ENCODE assay signal across 8 mouse cellular contexts in the genomic region with DNA sequence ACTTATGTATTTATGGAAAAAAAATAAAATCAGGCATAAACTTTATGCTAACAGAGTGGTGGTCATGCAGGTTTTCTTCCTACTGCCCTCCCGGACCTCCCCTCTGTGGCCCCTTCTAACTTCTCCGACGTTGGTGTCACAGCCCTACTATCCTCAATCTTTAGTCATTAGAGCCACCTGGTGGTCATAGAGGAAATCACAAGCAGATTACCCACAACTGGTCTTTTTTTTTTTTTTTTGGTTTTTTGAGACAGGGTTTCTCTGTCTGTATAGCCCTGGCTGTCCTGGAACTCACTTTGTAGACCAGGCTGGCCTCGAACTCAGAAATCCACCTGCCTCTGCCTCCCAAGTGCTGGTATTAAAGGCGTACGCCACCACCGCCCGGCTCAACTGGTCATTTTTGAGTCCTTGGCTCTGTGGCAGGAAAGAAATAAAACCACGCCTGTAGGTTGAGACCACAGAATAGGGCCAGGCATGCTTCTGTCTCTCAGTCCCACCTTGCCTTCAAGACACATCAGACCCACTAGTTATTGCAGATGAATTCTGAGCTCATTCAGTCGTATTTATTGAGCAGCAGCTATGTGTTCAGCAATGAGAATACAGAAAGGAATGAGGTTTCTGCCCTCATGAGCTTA. TPM values are rescaled to one million over a fixed set of nuclear protein-coding genes. Genes with fewer than 3 reads are reported as not detected.
DNase-seq lines count a peak whose midpoint lies in the region; ATAC-seq and TF ChIP-seq lines count a peak whose summit lies in the region.

No protein-coding gene starts in this region.

- no peak overlapping the region for H3K4me2 ChIP-seq in forebrain, postnatal 0 days (ENCODE audit: low read depth)
- H3K4me2 ChIP-seq in kidney, postnatal 0 days (ENCODE audit: low read length): no peak overlapping the region

- H3K4me1 ChIP-seq in forebrain, postnatal 0 days (ENCODE audit: insufficient read depth): peaks cover 4% of the 10 kb centered on the region; the same call in 1 of the 2 replicates
- no peaks in the 10 kb centered on the region for H3K4me1 ChIP-seq in kidney, postnatal 0 days (replicated peaks; ENCODE audit: insufficient read depth, low read length)
- H3K4me1 ChIP-seq in lung, adult 2 months (ENCODE audit: control insufficient read depth, insufficient read depth, low read length): 0 out of 2 replicates have a peak, but pooled peaks cover 3% of the 10 kb centered on the region

- 0 out of 2 replicates have a peak, but pooled peaks cover 4% of the 10 kb centered on the region for H3K36me3 ChIP-seq in forebrain, postnatal 0 days (ENCODE audit: insufficient read depth)
- H3K36me3 ChIP-seq in kidney, postnatal 0 days (ENCODE audit: insufficient read depth, low read length): no peaks in the 10 kb centered on the region

- H3K9ac ChIP-seq in forebrain, postnatal 0 days: no peak overlapping the region
- H3K9ac ChIP-seq in kidney, postnatal 0 days (ENCODE audit: low read depth, low read length): no peak overlapping the region

- H3K4me3 ChIP-seq in forebrain, postnatal 0 days (ENCODE audit: low read depth, low read length): no peak overlapping the region
- H3K4me3 ChIP-seq in kidney, postnatal 0 days (replicated peaks; ENCODE audit: low read depth, low read length): no peak overlapping the region
- H3K4me3 ChIP-seq in lung, adult 2 months (replicated peaks; ENCODE audit: extremely low read depth, low read depth, low read length): no peak overlapping the region

- H3K9me3 ChIP-seq in forebrain, postnatal 0 days (ENCODE audit: low read length): no peaks in the 10 kb centered on the region
- no peaks in the 10 kb centered on the region for H3K9me3 ChIP-seq in kidney, postnatal 0 days (replicated peaks; ENCODE audit: low read length)

- ATAC-seq in forebrain, postnatal 0 days: peak; percentile 27; the same call in 1 of the 2 replicates
- ATAC-seq in kidney, postnatal 0 days (replicated peaks; ENCODE audit: low FRiP score, low read depth): no peak

- H3K27me3 ChIP-seq in forebrain, postnatal 0 days (ENCODE audit: insufficient read depth, low read length): no peaks in the 10 kb centered on the region
- no peaks in the 10 kb centered on the region for H3K27me3 ChIP-seq in kidney, postnatal 0 days (ENCODE audit: insufficient read depth, low read length)

- no peak overlapping the region for H3K27ac ChIP-seq in forebrain, postnatal 0 days (ENCODE audit: low read depth, low read length)
- no peak overlapping the region for H3K27ac ChIP-seq in kidney, postnatal 0 days

- DNase-seq in adrenal gland, adult 2 months: peak; percentile 64
- DNase-seq in adrenal gland, postnatal 25 days: no peak
- peak; percentile 81 for DNase-seq in 416B (ENCODE audit: low read depth)
- DNase-seq in cerebellum, adult 18-20 months: peak; percentile 79 to 81
- DNase-seq in forebrain, postnatal 0 days: peak; percentile 88
- DNase-seq in kidney, postnatal 0 days (ENCODE audit: low spot score): peak; percentile 92
- peak; percentile 54 for DNase-seq in lung, adult 2 months
- peak; percentile 61 for DNase-seq in right cerebral cortex, postnatal 4 days

- TF ChIP-seq POLR2A in lung, adult 2 months (IDR thresholded peaks at IDR 0.05; ENCODE audit: borderline replicate concordance, extremely low read depth, low read depth, low read length): no peak

- 50% methylated on average over 10 of the region's 10 CpGs for WGBS in forebrain, postnatal 0 days
- 45% methylated on average over 10 of the region's 10 CpGs for WGBS in kidney, postnatal 0 days
- 50% methylated on average over 10 of the region's 10 CpGs for WGBS in lung, adult 2 months

- peak; percentile 80 for TF ChIP-seq CTCF in forebrain, postnatal 0 days (IDR thresholded peaks at IDR 0.05; ENCODE audit: low read depth)
- peak; percentile 83 for TF ChIP-seq CTCF in kidney, postnatal 0 days (IDR thresholded peaks at IDR 0.05; ENCODE audit: low read depth)
- no peak for TF ChIP-seq CTCF in lung, adult 2 months (IDR thresholded peaks at IDR 0.05; ENCODE audit: insufficient read depth, low read length)

RNA-seq across cellular contexts. Expression of a gene that starts 4.8 kb away (rescaled TPM):
- total RNA-seq in adrenal gland, adult 2 months (2021): 100 to 1,000 TPM; 124 to 157 TPM
- 175 and 193 TPM in 2 replicates for polyA plus RNA-seq in adrenal gland, adult 2 months (2012; rRNA removed)
- total RNA-seq in adrenal gland, postnatal 25 days (2021): 127 and 149 TPM in 2 replicates
- total RNA-seq in forebrain, postnatal 0 days (2014; rRNA removed): 47.7 and 59.2 TPM in 2 replicates
- polyA plus RNA-seq in forebrain, postnatal 0 days (2015; fragmentation: Nextera tagmentation; extraction: Ambion mirVana): 125 and 141 TPM in 2 replicates
- polyA plus RNA-seq in kidney, postnatal 0 days (2015; fragmentation: Nextera tagmentation; extraction: Ambion mirVana): 183 and 198 TPM in 2 replicates
- polyA plus RNA-seq in lung, adult 2 months (2012; rRNA removed): 129 and 141 TPM in 2 replicates

RNA-seq across cellular contexts. Expression of a gene that starts 4.9 kb away (rescaled TPM):
- total RNA-seq in adrenal gland, adult 2 months (2021): 10 to 100 TPM; 44.2 to 59.7 TPM
- 10.7 and 11.8 TPM in 2 replicates for polyA plus RNA-seq in adrenal gland, adult 2 months (2012; rRNA removed)
- 43.5 and 51.0 TPM in 2 replicates for total RNA-seq in adrenal gland, postnatal 25 days (2021)
- total RNA-seq in forebrain, postnatal 0 days (2014; rRNA removed): 21.1 and 28.9 TPM in 2 replicates
- 17.0 and 24.2 TPM in 2 replicates for polyA plus RNA-seq in forebrain, postnatal 0 days (2015; fragmentation: Nextera tagmentation; extraction: Ambion mirVana)
- 16.6 and 19.8 TPM in 2 replicates for polyA plus RNA-seq in kidney, postnatal 0 days (2015; fragmentation: Nextera tagmentation; extraction: Ambion mirVana)
- polyA plus RNA-seq in lung, adult 2 months (2012; rRNA removed): 21.9 and 24.7 TPM in 2 replicates

RNA-seq across cellular contexts. Expression of a gene that starts 7.5 kb away (rescaled TPM):
- total RNA-seq in adrenal gland, adult 2 months (2021): 10 to 100 TPM; 10.8 to 16.0 TPM
- polyA plus RNA-seq in adrenal gland, adult 2 months (2012; rRNA removed): 86.3 and 94.7 TPM in 2 replicates
- total RNA-seq in adrenal gland, postnatal 25 days (2021): 13.9 and 16.9 TPM in 2 replicates
- total RNA-seq in forebrain, postnatal 0 days (2014; rRNA removed): 2.0 and 2.4 TPM in 2 replicates
- 6.8 and 7.7 TPM in 2 replicates for polyA plus RNA-seq in forebrain, postnatal 0 days (2015; fragmentation: Nextera tagmentation; extraction: Ambion mirVana)
- polyA plus RNA-seq in kidney, postnatal 0 days (2015; fragmentation: Nextera tagmentation; extraction: Ambion mirVana): 55.5 and 61.3 TPM in 2 replicates
- polyA plus RNA-seq in lung, adult 2 months (2012; rRNA removed): 37.8 and 63.1 TPM in 2 replicates

RNA-seq across cellular contexts. Expression of a gene that starts 21.3 kb away (rescaled TPM):
- 10 to 100 TPM; 71.0 to 92.8 TPM for total RNA-seq in adrenal gland, adult 2 months (2021)
- 83.4 and 107 TPM in 2 replicates for polyA plus RNA-seq in adrenal gland, adult 2 months (2012; rRNA removed)
- 105 and 111 TPM in 2 replicates for total RNA-seq in adrenal gland, postnatal 25 days (2021)
- total RNA-seq in forebrain, postnatal 0 days (2014; rRNA removed): 356 and 381 TPM in 2 replicates
- 55.3 and 74.7 TPM in 2 replicates for polyA plus RNA-seq in forebrain, postnatal 0 days (2015; fragmentation: Nextera tagmentation; extraction: Ambion mirVana)
- 38.0 and 42.3 TPM in 2 replicates for polyA plus RNA-seq in kidney, postnatal 0 days (2015; fragmentation: Nextera tagmentation; extraction: Ambion mirVana)
- 120 and 135 TPM in 2 replicates for polyA plus RNA-seq in lung, adult 2 months (2012; rRNA removed)

RNA-seq across cellular contexts. Expression of a gene that starts 23.0 kb away (rescaled TPM):
- 10 to 100 TPM; 31.4 to 41.5 TPM for total RNA-seq in adrenal gland, adult 2 months (2021)
- 17.4 and 18.7 TPM in 2 replicates for polyA plus RNA-seq in adrenal gland, adult 2 months (2012; rRNA removed)
- 45.1 and 46.2 TPM in 2 replicates for total RNA-seq in adrenal gland, postnatal 25 days (2021)
- 10.2 and 15.0 TPM in 2 replicates for total RNA-seq in forebrain, postnatal 0 days (2014; rRNA removed)
- polyA plus RNA-seq in forebrain, postnatal 0 days (2015; fragmentation: Nextera tagmentation; extraction: Ambion mirVana): 18.1 and 30.2 TPM in 2 replicates
- polyA plus RNA-seq in kidney, postnatal 0 days (2015; fragmentation: Nextera tagmentation; extraction: Ambion mirVana): 23.2 and 26.8 TPM in 2 replicates
- 19.4 and 21.0 TPM in 2 replicates for polyA plus RNA-seq in lung, adult 2 months (2012; rRNA removed)
